Mouse (Mus musculus): ENCODE data around the gene Agxt2. TPM values are rescaled to one million over a fixed set of nuclear protein-coding genes. Genes with fewer than 3 reads are reported as not detected.

Agxt2 gene
- polyA plus RNA-seq, 1 experiment from 2014 or later, result not detected

DNA sequence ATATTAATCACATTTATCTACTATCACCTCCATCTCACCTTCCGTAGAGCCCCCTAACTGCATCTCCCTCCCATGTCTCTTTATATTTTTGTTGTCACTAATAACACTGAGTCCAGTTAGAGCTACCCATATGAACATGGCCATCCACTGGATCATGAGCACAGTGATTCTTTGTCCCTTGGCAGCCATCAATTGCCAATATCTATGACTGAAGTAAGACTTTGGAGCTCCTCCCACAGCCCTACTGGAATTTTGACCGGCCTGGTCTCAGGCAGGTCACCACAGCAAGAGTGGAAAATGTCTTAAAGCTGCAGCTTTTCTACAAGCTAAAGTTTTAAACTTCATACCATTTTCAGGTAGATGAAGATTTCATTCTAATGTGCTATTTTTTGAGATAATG lies 8.0 kb downstream of the Agxt2 start:
- 93% methylated on average over 2 of the region's 2 CpGs for WGBS
- DNase-seq (ENCODE audit: low spot score, missing footprints) (no peak), ATAC-seq (ENCODE audit: low FRiP score) (no peak)
- no peaks in the 10 kb centered on the region for H3K36me3 ChIP-seq (ENCODE audit: control insufficient read depth, insufficient read depth, low read length)
- no peak overlapping the region for H3K27ac ChIP-seq (ENCODE audit: low read depth, low read length)
- H3K4me3 ChIP-seq (ENCODE audit: low read depth, low read length), result no peak overlapping the region
- H3K4me2 ChIP-seq, result no peak overlapping the region
- no peaks in the 10 kb centered on the region for H3K4me1 ChIP-seq (ENCODE audit: control insufficient read depth, insufficient read depth, low read length)
- no peak overlapping the region for H3K9ac ChIP-seq (ENCODE audit: low read length)
- no peaks in the 10 kb centered on the region for H3K9me3 ChIP-seq (ENCODE audit: control insufficient read depth, low read length)
- no peaks in the 10 kb centered on the region for H3K27me3 ChIP-seq (ENCODE audit: control insufficient read depth, insufficient read depth, low read length)

DNA sequence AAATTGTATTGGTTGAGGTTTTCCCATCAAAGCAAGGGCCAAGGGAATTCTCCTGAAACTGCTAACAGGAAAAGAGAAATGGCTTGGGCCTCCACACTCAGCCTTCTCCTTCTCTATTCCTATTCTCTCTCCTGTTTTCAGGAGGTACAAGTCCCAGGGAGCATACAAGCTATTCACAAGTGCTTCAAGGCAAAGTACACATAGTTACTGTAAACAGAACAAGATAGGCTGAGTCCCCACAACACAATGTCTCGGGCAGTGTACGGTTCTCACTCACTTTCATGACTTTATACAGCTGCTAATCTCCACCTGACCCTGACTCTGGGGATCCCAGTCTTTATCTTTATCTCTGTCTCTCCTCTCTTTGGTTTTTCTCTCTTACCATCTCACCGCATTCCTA lies 17.1 kb downstream of the Agxt2 start:
- no peaks in the 10 kb centered on the region for H3K27me3 ChIP-seq (ENCODE audit: control insufficient read depth, insufficient read depth, low read length)
- H3K9ac ChIP-seq (ENCODE audit: low read length), result no peak overlapping the region
- no peaks in the 10 kb centered on the region for H3K9me3 ChIP-seq (ENCODE audit: control insufficient read depth, low read length)
- no peak overlapping the region for H3K27ac ChIP-seq (ENCODE audit: low read depth, low read length)
- no peaks in the 10 kb centered on the region for H3K36me3 ChIP-seq (ENCODE audit: control insufficient read depth, insufficient read depth, low read length)
- WGBS, result 78% methylated on average over 3 of the region's 3 CpGs
- no peaks in the 10 kb centered on the region for H3K4me1 ChIP-seq (ENCODE audit: control insufficient read depth, insufficient read depth, low read length)
- H3K4me2 ChIP-seq, result no peak overlapping the region
- no peak overlapping the region for H3K4me3 ChIP-seq (ENCODE audit: low read depth, low read length)
- DNase-seq (ENCODE audit: low spot score, missing footprints), result no peak
- ATAC-seq (ENCODE audit: low FRiP score), result no peak

DNA sequence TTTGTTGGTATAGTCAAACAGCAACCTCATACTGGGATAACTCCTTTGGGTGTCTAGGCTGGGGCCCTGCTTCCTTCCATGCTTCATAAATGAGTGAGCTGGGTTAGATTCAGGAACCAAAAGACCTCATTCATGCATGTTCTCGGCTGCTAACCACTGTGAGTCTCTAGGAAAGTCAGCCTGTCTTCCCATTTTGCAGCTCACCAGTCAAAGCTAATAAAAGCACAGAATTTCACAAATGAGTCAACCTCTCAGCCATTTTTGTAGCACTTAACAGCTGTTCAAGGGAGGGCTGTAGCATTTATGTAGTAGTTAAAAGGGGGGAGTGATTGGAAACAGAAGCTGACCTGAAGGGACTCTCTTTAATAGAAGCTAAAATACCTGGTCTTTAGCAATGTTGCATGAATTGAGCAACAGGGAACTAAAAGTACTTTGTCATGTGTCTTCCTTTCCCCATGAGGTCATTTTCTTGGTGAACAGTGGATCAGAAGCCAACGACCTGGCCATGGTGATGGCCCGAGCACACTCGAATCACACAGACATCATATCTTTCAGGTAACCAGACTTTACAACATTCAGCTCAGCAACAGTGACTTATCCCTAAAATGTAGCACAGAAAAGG lies 20.1 kb downstream of the Agxt2 start:
- WGBS, result 84% methylated on average over 4 of the region's 4 CpGs
- ATAC-seq (ENCODE audit: low FRiP score) (no peak), DNase-seq (ENCODE audit: low spot score, missing footprints) (no peak)
- H3K4me3 ChIP-seq (ENCODE audit: low read depth, low read length), result no peak overlapping the region
- no peaks in the 10 kb centered on the region for H3K9me3 ChIP-seq (ENCODE audit: control insufficient read depth, low read length)
- no peaks in the 10 kb centered on the region for H3K36me3 ChIP-seq (ENCODE audit: control insufficient read depth, insufficient read depth, low read length)
- no peaks in the 10 kb centered on the region for H3K27me3 ChIP-seq (ENCODE audit: control insufficient read depth, insufficient read depth, low read length)
- H3K9ac ChIP-seq (ENCODE audit: low read length), result no peak overlapping the region
- no peak overlapping the region for H3K27ac ChIP-seq (ENCODE audit: low read depth, low read length)
- H3K4me1 ChIP-seq (ENCODE audit: control insufficient read depth, insufficient read depth, low read length), result no peaks in the 10 kb centered on the region
- H3K4me2 ChIP-seq, result no peak overlapping the region

DNA sequence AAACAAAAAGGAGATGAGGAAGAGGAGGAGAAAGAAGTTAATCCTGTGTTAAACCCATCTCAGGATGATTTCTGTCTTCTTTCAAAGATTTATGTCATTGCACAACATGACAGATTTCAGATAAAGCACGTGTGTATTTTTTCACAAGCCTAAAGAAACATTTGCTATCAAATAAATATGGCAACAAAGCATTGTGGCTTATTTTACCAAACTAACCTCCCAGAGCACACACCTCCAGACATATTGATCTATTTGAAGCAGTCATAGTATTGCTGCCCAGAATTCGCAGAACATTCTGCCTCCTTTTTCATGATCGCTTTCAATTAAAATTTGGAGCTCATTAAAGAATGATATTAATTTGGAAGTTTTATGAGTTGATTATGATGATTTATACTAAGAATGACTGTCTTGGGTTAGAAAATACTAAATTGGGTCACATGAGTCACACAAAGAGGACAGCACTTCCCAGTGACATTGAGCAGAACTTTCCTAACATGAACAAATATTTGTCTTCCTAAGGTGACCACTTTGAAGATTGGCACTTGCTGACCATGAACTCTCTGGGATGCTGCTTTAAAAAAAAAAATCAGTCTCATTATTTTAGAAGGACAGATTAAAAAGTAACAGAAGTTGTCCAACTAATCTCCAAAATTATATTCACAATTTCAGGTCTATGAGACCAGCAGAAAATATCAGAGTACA lies 21.6 kb downstream of the Agxt2 start:
- no peaks in the 10 kb centered on the region for H3K27me3 ChIP-seq (ENCODE audit: control insufficient read depth, insufficient read depth, low read length)
- H3K4me2 ChIP-seq, result no peak overlapping the region
- H3K27ac ChIP-seq (ENCODE audit: low read depth, low read length), result no peak overlapping the region
- H3K9ac ChIP-seq (ENCODE audit: low read length), result no peak overlapping the region
- DNase-seq (ENCODE audit: low spot score, missing footprints) (no peak), ATAC-seq (ENCODE audit: low FRiP score) (no peak)
- 96% methylated on average over 3 of the region's 3 CpGs for WGBS
- H3K9me3 ChIP-seq (ENCODE audit: control insufficient read depth, low read length), result no peaks in the 10 kb centered on the region
- H3K36me3 ChIP-seq (ENCODE audit: control insufficient read depth, insufficient read depth, low read length), result no peaks in the 10 kb centered on the region
- no peaks in the 10 kb centered on the region for H3K4me1 ChIP-seq (ENCODE audit: control insufficient read depth, insufficient read depth, low read length)
- H3K4me3 ChIP-seq (ENCODE audit: low read depth, low read length), result no peak overlapping the region

DNA sequence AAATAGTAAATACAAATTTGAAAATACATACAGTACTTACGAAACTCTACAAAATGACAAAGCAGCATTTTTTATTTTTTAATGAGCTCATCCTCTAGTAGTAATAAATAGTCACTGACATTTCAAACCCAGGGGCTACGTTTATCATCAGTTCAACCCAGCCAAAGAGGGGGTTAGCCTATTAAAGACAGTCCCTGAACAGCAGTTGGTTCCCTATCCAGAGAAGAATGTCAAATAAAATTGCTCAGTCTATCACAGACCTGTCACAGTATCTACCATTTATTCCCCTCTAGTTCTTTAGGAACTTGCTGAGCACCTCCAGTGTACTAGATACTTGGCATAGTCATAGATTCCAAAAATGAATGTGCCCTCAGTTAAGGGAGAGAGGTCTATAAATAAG lies 28.9 kb downstream of the Agxt2 start:
- DNase-seq (ENCODE audit: low spot score, missing footprints) (no peak), ATAC-seq (ENCODE audit: low FRiP score) (no peak)
- Histone ChIP-seq H3K9ac (ENCODE audit: low read length) (no peak overlapping the region), H3K36me3 (ENCODE audit: control insufficient read depth, insufficient read depth, low read length) (no peaks in the 10 kb centered on the region), H3K9me3 (ENCODE audit: control insufficient read depth, low read length) (no peaks in the 10 kb centered on the region), H3K27me3 (ENCODE audit: control insufficient read depth, insufficient read depth, low read length) (no peaks in the 10 kb centered on the region), H3K27ac (ENCODE audit: low read depth, low read length) (no peak overlapping the region), H3K4me3 (ENCODE audit: low read depth, low read length) (no peak overlapping the region), H3K4me1 (ENCODE audit: control insufficient read depth, insufficient read depth, low read length) (no peaks in the 10 kb centered on the region), H3K4me2 (no peak overlapping the region)
- 85% methylated on average over 2 of the region's 2 CpGs for WGBS

DNA sequence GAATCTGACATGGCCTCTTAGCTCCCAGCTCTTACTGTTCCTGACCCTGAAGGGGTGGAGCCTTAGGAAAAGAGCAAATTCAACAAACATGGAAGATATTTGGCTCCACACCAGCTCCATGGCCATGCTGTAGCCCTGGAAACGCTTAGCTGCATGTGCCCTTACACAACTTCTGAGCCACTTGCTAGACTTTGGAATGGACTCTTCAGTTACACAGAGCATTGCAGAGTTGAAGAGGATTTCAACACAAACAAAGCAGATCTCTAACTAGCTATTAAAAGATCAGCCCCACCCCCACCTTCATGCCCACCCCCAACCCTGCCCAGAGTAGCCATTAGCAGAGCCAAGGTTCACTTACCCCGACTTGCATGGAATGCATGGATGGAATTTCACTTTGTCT lies 41.5 kb downstream of the Agxt2 start:
- DNase-seq (ENCODE audit: low spot score, missing footprints) (no peak), ATAC-seq (ENCODE audit: low FRiP score) (no peak)
- Histone ChIP-seq H3K4me2 (no peak overlapping the region), H3K4me3 (ENCODE audit: low read depth, low read length) (no peak overlapping the region), H3K36me3 (ENCODE audit: control insufficient read depth, insufficient read depth, low read length) (no peaks in the 10 kb centered on the region), H3K4me1 (ENCODE audit: control insufficient read depth, insufficient read depth, low read length) (no peaks in the 10 kb centered on the region), H3K27ac (ENCODE audit: low read depth, low read length) (no peak overlapping the region), H3K27me3 (ENCODE audit: control insufficient read depth, insufficient read depth, low read length) (no peaks in the 10 kb centered on the region), H3K9me3 (ENCODE audit: control insufficient read depth, low read length) (no peaks in the 10 kb centered on the region), H3K9ac (ENCODE audit: low read length) (no peak overlapping the region)
- 82% methylated on average over 2 of the region's 2 CpGs for WGBS

DNA sequence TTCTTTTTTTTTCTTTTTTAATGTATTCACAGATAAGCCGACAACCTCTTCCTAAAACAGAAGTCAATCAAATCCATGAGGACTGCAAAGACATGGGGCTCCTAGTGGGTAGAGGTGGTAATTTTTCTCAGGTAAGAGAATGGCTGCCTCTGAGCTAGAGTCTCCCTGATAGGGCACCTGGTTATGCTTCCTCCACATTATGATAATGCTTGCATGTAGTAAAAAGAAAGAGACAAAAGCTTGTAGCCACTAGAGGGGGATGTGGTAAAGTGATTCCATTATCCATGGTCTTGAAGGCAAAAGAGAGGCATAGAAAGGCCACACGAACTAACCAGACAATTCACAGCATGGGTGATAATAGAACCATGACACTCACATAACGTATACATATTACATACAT lies 42.1 kb downstream of the Agxt2 start:
- WGBS, result 58% methylated on average over 3 of the region's 3 CpGs
- peak; percentile 27; the same call in 1 of the 2 replicates for ATAC-seq (ENCODE audit: low FRiP score)
- Histone ChIP-seq H3K27me3 (ENCODE audit: control insufficient read depth, insufficient read depth, low read length) (no peaks in the 10 kb centered on the region), H3K36me3 (ENCODE audit: control insufficient read depth, insufficient read depth, low read length) (no peaks in the 10 kb centered on the region), H3K4me3 (ENCODE audit: low read depth, low read length) (no peak overlapping the region), H3K27ac (ENCODE audit: low read depth, low read length) (no peak overlapping the region), H3K4me1 (ENCODE audit: control insufficient read depth, insufficient read depth, low read length) (no peaks in the 10 kb centered on the region), H3K4me2 (no peak overlapping the region), H3K9ac (ENCODE audit: low read length) (no peak overlapping the region), H3K9me3 (ENCODE audit: control insufficient read depth, low read length) (no peaks in the 10 kb centered on the region)
- DNase-seq (ENCODE audit: low spot score, missing footprints), result no peak

DNA sequence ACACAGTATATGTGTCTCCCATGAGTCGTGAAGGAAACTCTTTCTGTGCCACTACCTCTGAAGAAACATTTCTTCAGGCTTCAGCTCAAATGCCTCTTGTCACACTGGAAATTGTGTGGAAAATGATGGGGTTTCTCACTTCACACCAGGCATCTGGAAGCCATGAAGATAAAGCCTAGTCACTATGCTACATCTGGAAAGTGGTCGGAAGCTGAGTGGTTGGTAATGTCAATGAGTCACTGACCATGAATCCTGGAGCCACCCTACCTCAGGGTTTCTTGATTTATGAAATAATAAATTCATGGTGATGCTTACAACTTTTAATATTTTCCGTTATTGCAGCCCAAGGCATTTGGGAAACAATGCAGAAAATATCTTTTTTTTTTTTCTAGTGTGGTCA lies 51.5 kb downstream of the Agxt2 start:
- Histone ChIP-seq H3K4me3 (ENCODE audit: low read depth, low read length) (no peak overlapping the region), H3K9ac (ENCODE audit: low read length) (no peak overlapping the region), H3K4me2 (no peak overlapping the region), H3K36me3 (ENCODE audit: control insufficient read depth, insufficient read depth, low read length) (no peaks in the 10 kb centered on the region), H3K27ac (ENCODE audit: low read depth, low read length) (no peak overlapping the region), H3K4me1 (ENCODE audit: control insufficient read depth, insufficient read depth, low read length) (no peaks in the 10 kb centered on the region), H3K27me3 (ENCODE audit: control insufficient read depth, insufficient read depth, low read length) (no peaks in the 10 kb centered on the region), H3K9me3 (ENCODE audit: control insufficient read depth, low read length) (no peaks in the 10 kb centered on the region)
- 87% methylated on average over 3 of the region's 3 CpGs for WGBS
- DNase-seq (ENCODE audit: low spot score, missing footprints), result no peak
- ATAC-seq (ENCODE audit: low FRiP score), result no peak

DNA sequence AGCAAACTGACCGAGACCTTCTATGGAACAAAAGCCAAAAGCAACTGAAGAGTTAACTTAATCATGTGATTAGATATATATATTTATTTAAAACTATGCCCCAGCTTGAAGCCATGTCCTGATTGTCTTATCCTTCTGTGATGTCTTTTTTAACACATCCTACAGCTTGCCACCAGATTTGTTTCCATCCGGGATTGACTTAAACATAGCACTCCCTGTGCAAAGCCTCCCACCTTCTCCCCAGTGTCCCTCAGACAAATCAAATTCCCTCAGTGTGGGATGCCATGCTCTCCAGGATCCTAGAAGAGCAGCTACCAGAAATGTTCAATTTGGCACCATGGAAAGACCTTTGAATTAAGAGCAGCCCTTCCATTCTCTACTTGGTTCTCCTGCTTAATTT lies 52.5 kb downstream of the Agxt2 start:
- no peaks in the 10 kb centered on the region for H3K9me3 ChIP-seq (ENCODE audit: control insufficient read depth, low read length)
- ATAC-seq (ENCODE audit: low FRiP score) (no peak), DNase-seq (ENCODE audit: low spot score, missing footprints) (no peak)
- no peak overlapping the region for H3K9ac ChIP-seq (ENCODE audit: low read length)
- no peaks in the 10 kb centered on the region for H3K4me1 ChIP-seq (ENCODE audit: control insufficient read depth, insufficient read depth, low read length)
- 76% methylated on average over 2 of the region's 2 CpGs for WGBS
- no peak overlapping the region for H3K27ac ChIP-seq (ENCODE audit: low read depth, low read length)
- no peaks in the 10 kb centered on the region for H3K36me3 ChIP-seq (ENCODE audit: control insufficient read depth, insufficient read depth, low read length)
- no peak overlapping the region for H3K4me2 ChIP-seq
- H3K27me3 ChIP-seq (ENCODE audit: control insufficient read depth, insufficient read depth, low read length), result no peaks in the 10 kb centered on the region
- H3K4me3 ChIP-seq (ENCODE audit: low read depth, low read length), result no peak overlapping the region
